Mouse (Mus musculus) ES-E14 (cell line): ENCODE data around the gene Scn2a.

Source experiments
- CHD2 ChIP-seq: IDR thresholded peaks from 2 replicates; pipeline ENCODE4 v1.6.1; 2014; ENCODE audit warnings: mild to moderate bottlenecking, low read depth, low read length, inconsistent platforms
- ZNF384 ChIP-seq: IDR thresholded peaks from 2 replicates; pipeline ENCODE4 v1.6.1; 2012; ENCODE audit warnings: low read depth, low read length, inconsistent platforms

- TF ChIP-seq CHD2 (no peak), ZNF384 (no peak)
Observed at GRCm38 (mm10) chr2:65665180-65665579, 44.6 kb downstream of the Scn2a start.
